Mouse (Mus musculus): ENCODE results near the gene Gclm.

Gene Gclm

DNA sequence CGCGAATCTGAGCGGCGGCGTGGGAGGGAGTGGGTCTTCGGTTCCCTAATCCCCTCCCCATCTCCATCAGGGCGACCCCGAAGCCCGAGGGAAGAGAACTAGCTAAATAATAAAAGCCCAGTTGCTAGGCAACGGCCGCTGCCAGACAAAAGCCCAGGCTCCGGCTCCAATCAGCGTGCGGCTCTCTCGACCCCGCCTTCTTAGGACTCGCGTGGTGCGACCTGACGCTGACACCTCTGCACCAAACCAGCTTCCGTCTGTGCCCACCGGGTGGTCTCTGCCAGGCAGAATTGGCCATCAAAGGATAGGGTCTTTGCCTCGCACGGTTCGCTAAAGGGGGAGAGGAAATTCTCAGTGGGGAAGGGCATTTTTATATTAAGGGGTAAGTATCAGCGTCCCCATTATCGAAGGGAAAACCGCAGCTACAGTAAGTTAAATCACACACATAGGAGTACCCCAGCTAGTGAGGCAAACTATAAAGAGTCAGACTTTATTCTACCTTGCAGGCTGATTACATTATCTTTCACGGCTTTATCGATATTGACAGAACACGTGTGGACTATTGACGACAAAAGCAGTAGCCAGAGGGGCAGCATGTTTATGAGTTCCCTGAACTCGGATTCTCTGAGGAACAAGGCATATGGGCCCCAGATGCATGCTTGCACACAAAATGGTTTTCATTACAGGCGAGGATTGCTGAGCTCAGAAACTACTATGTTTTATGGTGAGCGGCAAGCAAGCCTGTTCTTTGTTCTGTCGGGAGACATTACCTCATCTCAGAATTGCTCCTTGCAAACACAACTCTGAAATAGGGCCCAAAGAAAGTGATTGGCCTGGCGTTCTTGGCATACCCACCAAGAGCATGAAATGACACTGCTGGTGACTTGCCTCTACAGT is 48.8 kb downstream of the Gclm start, which contains the start of gene Bcar3:
Gene Bcar3, plus strand, starts transcription at position 183 of the 897 bp plus-strand sequence.
- DNase-seq (ENCODE audit: low read depth, low spot score) = peak; percentile 93
- no peaks in the 10 kb centered on the region for H3K36me3 ChIP-seq (ENCODE audit: control insufficient read depth, insufficient read depth, low read length, poor library complexity, severe bottlenecking)
- H3K27me3 ChIP-seq (ENCODE audit: control insufficient read depth, insufficient read depth, low read length, poor library complexity, severe bottlenecking) = no peaks in the 10 kb centered on the region

DNA sequence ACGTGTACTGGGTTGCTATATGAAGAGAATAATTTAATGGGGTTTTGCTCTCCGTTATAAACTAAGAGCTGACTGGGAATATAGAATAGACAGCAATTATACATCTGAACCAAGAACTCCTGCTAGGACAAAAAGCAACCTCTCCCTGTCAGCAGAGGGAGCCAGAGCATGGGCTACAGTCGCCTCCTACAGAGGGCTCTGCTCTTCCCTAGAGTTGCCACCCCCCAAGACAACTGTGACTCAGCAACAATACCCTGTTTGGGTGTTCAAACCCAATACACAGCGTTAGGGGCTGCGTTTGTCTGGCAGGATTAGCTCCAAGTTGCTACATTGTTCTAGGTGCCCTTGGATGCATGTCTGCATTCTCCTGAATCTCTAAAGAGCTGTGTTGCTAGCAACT is 50.2 kb downstream of the Gclm start:
- no peaks in the 10 kb centered on the region for H3K27me3 ChIP-seq (ENCODE audit: control insufficient read depth, insufficient read depth, low read length, poor library complexity, severe bottlenecking)
- peak; percentile 82 for DNase-seq (ENCODE audit: low read depth, low spot score)
- H3K36me3 ChIP-seq (ENCODE audit: control insufficient read depth, insufficient read depth, low read length, poor library complexity, severe bottlenecking) = no peaks in the 10 kb centered on the region

DNA sequence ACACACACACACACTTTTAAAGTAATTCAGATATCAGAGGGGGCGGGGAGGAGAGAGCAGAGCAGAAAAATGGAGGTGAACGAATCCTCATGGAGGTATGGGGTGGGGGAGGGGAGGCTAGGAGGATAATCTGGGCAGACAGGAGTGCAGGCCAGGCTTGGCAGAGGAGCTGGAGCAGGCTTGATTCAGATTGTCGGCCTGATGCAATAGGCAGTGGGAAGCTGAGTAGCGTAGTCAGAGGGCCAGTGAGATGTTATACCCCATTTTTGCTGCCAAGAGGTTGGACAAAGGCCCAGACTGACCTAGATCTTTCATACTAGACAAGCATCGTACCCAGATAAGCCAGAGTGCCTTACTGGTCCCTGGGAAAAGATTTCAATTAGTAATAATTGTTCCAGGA is 51.6 kb downstream of the Gclm start:
- no peak for DNase-seq (ENCODE audit: low read depth, low spot score)
- H3K36me3 ChIP-seq (ENCODE audit: control insufficient read depth, insufficient read depth, low read length, poor library complexity, severe bottlenecking) = no peaks in the 10 kb centered on the region
- no peaks in the 10 kb centered on the region for H3K27me3 ChIP-seq (ENCODE audit: control insufficient read depth, insufficient read depth, low read length, poor library complexity, severe bottlenecking)

DNA sequence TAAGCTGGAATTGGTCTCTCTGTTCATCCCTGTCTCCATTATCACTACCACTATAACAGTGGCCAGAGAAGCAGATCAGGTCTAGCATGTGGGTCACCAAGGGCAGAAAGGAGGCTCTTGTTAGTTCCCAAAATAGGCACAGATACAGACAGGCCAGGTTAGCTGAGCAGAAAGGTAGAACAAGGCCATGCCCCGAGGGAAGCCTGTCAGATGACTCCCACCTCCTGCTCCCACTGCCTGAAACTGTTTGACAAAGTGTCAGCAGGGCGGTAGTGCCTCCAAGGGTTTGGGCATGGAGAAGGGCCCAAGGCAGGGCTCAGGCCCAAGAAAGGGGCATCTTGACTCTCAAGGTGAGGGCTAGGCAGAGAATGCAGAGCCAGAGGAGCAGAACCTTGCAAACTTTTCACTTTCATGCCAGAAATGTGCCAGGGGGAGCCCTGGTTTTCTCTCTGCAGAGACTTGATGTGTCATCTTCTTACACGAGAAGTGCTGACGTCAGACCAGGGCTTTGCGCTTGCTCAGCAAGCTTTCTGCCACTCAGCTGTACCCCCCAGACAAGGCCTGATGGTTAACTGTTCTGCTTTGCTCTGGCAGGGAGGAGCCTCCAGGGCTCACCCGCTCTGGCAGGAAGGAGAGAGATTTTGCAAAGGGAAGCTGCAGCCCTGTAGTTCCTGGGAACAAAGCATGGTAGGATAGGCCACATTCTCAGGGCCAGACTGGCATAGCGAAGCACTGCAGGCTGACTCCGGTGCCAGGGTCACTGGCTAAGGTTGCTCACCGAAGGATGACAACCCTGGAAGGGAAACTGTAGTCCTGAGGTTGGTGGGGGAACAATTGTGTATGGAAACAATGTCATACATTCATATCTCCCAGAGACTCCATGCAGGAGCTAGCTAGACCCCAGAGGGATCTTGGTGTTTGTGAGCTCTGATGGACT is 55.9 kb downstream of the Gclm start:
- peak; percentile 15 for DNase-seq (ENCODE audit: low read depth, low spot score)
- Histone ChIP-seq H3K36me3 (ENCODE audit: control insufficient read depth, insufficient read depth, low read length, poor library complexity, severe bottlenecking) (no peaks in the 10 kb centered on the region), H3K27me3 (ENCODE audit: control insufficient read depth, insufficient read depth, low read length, poor library complexity, severe bottlenecking) (no peaks in the 10 kb centered on the region)

DNA sequence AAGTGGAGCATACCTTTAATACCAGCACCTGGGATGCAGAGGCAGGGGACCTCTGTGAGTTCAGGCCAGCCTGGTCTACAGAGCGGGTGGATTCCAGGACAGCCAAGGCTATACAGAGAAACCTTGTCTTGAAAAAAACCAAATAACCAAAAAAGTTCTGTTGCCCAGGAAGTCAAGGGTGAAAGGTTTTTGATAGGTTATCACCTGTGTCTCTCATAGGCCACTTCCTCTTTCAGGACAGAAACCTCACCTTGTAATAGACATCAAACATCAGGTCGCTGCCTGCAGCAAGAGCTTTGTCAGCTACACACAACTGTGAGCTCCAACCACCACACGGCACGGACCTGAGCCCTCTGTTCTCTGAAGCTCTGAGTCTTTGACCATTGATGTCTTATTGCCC is 59.2 kb downstream of the Gclm start:
- peak; percentile 58 for DNase-seq (ENCODE audit: low read depth, low spot score)
- Histone ChIP-seq H3K27me3 (ENCODE audit: control insufficient read depth, insufficient read depth, low read length, poor library complexity, severe bottlenecking) (no peaks in the 10 kb centered on the region), H3K36me3 (ENCODE audit: control insufficient read depth, insufficient read depth, low read length, poor library complexity, severe bottlenecking) (no peaks in the 10 kb centered on the region)

DNA sequence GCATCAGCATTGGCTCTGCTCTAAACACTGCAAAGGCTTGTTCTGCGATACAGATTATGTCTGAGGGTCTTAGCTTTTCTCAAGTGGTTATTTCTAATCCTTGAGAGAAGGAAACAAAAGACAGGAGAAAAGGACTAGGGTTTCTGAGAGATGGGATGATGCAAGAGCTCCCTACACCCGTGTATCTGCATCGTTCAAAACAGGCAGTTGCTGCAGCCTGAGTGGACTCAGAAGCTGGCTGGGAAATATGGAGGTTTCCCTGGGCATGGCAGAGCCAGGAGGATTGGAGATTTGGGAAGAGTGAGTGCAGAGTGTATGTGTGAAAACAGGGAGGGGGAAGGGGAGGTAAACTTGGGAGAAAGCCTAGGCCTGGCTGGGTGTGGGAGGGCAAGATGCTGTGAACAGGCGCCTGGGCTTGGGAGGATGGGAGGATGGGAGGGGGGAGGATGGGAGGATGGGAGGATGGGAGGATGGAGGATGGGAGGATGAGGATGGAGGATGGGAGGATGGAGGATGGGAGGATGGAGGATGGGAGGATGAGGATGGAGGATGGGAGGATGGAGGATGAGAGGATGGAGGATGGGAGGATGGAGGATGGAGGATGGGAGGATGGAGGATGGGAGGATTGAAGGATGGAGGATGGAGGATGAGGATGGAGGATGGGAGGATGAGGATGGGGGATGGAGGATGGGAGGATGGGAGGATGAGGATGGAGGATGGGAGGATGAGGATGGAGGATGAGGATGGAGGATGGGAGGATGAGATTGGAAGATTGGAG is 62.7 kb downstream of the Gclm start:
- Histone ChIP-seq H3K36me3 (ENCODE audit: control insufficient read depth, insufficient read depth, low read length, poor library complexity, severe bottlenecking) (no peaks in the 10 kb centered on the region), H3K27me3 (ENCODE audit: control insufficient read depth, insufficient read depth, low read length, poor library complexity, severe bottlenecking) (no peaks in the 10 kb centered on the region)
- peak; percentile 26 for DNase-seq (ENCODE audit: low read depth, low spot score)

DNA sequence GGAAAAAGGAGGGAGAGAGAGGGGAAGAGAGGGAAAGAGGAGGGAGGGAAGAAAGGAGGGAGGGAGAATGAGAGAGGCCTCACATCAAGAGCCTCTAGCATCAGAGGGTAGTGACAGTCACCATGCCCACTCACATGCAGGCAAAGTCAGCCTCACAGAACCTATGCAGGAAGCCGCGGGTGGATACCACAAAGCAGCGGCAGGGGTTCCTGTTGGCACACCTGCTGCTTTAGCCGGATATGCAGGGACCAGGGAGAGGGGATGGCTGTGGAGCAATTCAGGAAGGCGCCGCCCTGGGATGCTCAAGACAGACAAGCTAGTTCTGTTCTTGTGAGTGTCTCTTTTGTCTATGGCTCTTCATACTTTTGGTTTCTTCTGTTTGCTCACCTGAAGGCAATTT is 63.6 kb downstream of the Gclm start:
- no peaks in the 10 kb centered on the region for H3K27me3 ChIP-seq (ENCODE audit: control insufficient read depth, insufficient read depth, low read length, poor library complexity, severe bottlenecking)
- peak; percentile 22 for DNase-seq (ENCODE audit: low read depth, low spot score)
- H3K36me3 ChIP-seq (ENCODE audit: control insufficient read depth, insufficient read depth, low read length, poor library complexity, severe bottlenecking) = no peaks in the 10 kb centered on the region

DNA sequence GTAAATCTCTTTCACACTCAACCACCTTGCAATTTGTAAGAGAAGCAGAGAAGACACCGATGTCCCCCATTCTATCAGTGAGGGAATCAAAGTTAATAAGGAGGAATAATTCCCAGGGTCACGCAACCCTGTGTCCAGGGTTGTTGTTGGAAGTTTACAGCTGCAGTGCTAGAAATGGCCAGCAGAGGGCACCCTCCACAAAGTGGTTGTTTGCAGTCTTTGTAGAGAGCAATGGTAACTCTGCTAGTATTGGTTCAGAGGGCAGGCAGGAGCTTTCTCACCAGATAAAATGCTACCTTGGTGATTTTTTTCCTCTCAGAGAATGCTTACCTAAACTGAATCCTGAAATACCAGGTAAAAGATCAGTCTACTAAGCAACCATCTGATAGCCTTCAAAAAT is 66.7 kb downstream of the Gclm start:
- H3K27me3 ChIP-seq (ENCODE audit: control insufficient read depth, insufficient read depth, low read length, poor library complexity, severe bottlenecking) = no peaks in the 10 kb centered on the region
- peak; percentile 85 for DNase-seq (ENCODE audit: low read depth, low spot score)
- H3K36me3 ChIP-seq (ENCODE audit: control insufficient read depth, insufficient read depth, low read length, poor library complexity, severe bottlenecking) = no peaks in the 10 kb centered on the region

DNA sequence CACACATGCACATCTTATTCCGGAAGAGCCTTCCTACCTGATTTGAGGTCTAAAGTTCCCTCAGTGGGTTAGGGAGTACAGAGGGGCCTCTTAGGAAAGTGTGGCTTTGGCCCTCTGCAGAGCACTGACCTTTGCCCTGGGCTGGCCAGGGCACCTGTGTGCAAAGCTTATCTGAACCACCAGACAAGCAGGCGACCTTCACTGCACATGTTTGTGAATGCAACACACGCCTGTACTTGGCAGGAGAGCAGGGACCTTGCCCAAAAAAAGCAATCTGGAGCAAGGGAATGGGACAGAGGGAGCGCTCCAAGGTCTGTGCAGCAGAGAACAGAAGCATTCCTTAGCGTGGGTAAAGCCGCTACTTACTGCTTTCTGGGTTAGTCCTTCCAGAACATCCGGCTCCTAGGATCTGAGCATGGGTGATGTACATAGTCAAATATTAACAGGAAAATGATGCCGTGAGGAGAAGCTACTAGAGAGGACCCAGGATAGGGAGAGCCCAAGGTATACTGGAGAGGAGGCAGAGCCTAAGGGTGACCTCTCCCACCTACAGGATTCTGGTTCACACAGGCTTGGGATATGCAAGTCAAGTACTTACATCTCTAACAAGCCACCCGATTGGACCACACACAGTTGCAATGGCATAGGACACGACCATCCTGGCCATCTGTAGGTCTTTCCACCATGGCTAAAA is 67.7 kb downstream of the Gclm start:
- Histone ChIP-seq H3K36me3 (ENCODE audit: control insufficient read depth, insufficient read depth, low read length, poor library complexity, severe bottlenecking) (no peaks in the 10 kb centered on the region), H3K27me3 (ENCODE audit: control insufficient read depth, insufficient read depth, low read length, poor library complexity, severe bottlenecking) (no peaks in the 10 kb centered on the region)
- DNase-seq (ENCODE audit: low read depth, low spot score) = no peak

DNA sequence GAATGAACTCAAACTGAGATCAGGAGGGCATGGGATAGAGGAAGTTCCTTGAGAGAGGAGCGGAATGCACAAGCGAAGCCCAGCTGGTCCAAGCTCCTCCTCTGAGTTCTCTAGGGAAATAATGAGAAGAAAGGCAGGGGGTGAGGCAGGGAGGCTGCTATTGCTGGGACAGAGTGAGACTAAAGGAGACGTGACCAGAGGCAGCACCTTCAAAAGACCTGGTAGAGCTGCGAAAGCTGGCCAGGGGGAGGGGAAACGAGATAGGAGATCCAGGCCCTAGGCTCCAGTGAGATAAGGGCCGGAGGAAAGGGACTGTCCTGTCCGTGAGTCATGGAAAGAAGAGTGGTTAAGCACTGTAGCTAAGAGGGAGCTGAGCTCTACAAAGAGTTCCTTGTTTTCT is 68.6 kb downstream of the Gclm start:
- no peaks in the 10 kb centered on the region for H3K27me3 ChIP-seq (ENCODE audit: control insufficient read depth, insufficient read depth, low read length, poor library complexity, severe bottlenecking)
- no peaks in the 10 kb centered on the region for H3K36me3 ChIP-seq (ENCODE audit: control insufficient read depth, insufficient read depth, low read length, poor library complexity, severe bottlenecking)

DNA sequence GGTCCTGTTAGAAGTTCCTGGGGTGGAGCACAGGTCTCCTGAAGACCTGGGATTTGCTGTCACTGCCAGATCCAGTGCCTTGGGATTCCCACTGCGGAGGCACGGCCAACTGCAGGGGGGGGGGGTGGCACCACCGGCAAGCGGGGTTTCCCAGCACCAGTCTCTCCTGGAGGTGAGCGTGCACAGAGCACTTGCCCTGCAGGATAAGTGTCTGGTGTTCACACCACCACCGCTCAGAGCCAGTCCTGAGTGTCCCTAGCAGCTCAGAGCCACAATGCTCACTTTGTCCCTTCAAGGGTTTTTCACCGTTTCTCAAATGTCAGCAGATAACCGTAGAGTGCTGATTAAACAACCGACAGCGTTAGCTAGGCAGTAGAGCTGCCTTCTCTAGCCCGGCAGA is 71.3 kb downstream of the Gclm start:
- DNase-seq (ENCODE audit: low read depth, low spot score) = no peak
- Histone ChIP-seq H3K36me3 (ENCODE audit: control insufficient read depth, insufficient read depth, low read length, poor library complexity, severe bottlenecking) (no peaks in the 10 kb centered on the region), H3K27me3 (ENCODE audit: control insufficient read depth, insufficient read depth, low read length, poor library complexity, severe bottlenecking) (no peaks in the 10 kb centered on the region)

More for the DNA sequence above, 68.6 kb downstream of the Gclm start:
- DNase-seq (ENCODE audit: low read depth, low spot score) = no peak

DNA sequence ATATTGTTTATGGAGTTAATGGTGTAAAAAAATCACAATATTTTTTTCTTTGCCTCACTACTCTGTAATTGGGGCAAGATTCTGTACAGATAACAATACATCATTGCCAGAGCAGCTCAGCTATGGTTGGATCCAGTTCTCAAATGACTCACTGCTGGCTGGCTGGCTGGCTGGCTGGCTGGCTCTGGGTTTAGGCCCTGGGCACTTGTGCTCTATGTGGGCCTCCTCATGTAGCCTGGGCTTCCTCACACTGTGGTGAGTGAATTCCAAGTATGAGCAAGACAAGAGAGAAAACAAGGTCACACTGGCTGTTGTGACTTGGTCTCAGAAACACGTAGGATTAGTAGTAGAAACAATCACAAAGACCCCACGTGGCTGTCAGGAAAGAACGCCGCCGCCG is 72.0 kb downstream of the Gclm start:
- DNase-seq (ENCODE audit: low read depth, low spot score) = no peak
- H3K36me3 ChIP-seq (ENCODE audit: control insufficient read depth, insufficient read depth, low read length, poor library complexity, severe bottlenecking) = no peaks in the 10 kb centered on the region
- H3K27me3 ChIP-seq (ENCODE audit: control insufficient read depth, insufficient read depth, low read length, poor library complexity, severe bottlenecking) = no peaks in the 10 kb centered on the region

Data from splenic B cell, adult 2 months (primary cell).